Mouse (Mus musculus) B cell, adult 2 months (primary cell): ENCODE data around the gene Hpca.

Source experiments
- DNase-seq, 2 experiments: peaks; one replicate each; pipeline ENCODE4 v3.0.0; 2022

Gene Hpca

GRCm38 (mm10) chr4:129107348-129107899, 14.4 kb downstream of the Hpca start:
- no peak for DNase-seq

- DNase-seq = no peak
These were observed 15.8 kb downstream of the Hpca start for GRCm38 (mm10) chr4:129106073-129106472.

GRCm38 (mm10) chr4:129105356-129105755, 16.5 kb downstream of the Hpca start, which contains the start of gene Tmem54:
Gene Tmem54 (plus strand): TSS chr4:129105548.
- no peak for DNase-seq

- no peak for DNase-seq
These were observed 19.6 kb downstream of the Hpca start for GRCm38 (mm10) chr4:129102133-129102829.

- DNase-seq = no peak
These were observed 24.8 kb downstream of the Hpca start for GRCm38 (mm10) chr4:129097006-129097405.

GRCm38 (mm10) chr4:129095276-129095675, 26.6 kb downstream of the Hpca start:
- peak; percentile 35 to 45 for DNase-seq

- no peak for DNase-seq
These were observed 34.0 kb downstream of the Hpca start for GRCm38 (mm10) chr4:129087850-129088249.

- peak; percentile 82 to 84 for DNase-seq
These were observed 35.8 kb downstream of the Hpca start for GRCm38 (mm10) chr4:129086078-129086477.

- DNase-seq = no peak
These were observed 36.9 kb downstream of the Hpca start for GRCm38 (mm10) chr4:129084896-129085295.

GRCm38 (mm10) chr4:129082379-129083115, 39.3 kb downstream of the Hpca start:
- DNase-seq = peak; percentile 82 to 85

- no peak for DNase-seq
These were observed 39.9 kb downstream of the Hpca start for GRCm38 (mm10) chr4:129081939-129082338.

- DNase-seq = no peak
These were observed 40.3 kb downstream of the Hpca start for GRCm38 (mm10) chr4:129081512-129081911.

GRCm38 (mm10) chr4:129081041-129081440, 40.8 kb downstream of the Hpca start:
- DNase-seq = no peak

- DNase-seq = no peak
These were observed 42.7 kb downstream of the Hpca start for GRCm38 (mm10) chr4:129079126-129079525.

GRCm38 (mm10) chr4:129068848-129069247, 53.0 kb downstream of the Hpca start:
- DNase-seq = no peak

- DNase-seq = no peak
These were observed 54.0 kb downstream of the Hpca start for GRCm38 (mm10) chr4:129067638-129068415.

- DNase-seq = no peak
These were observed 56.1 kb downstream of the Hpca start for GRCm38 (mm10) chr4:129065688-129066236.

GRCm38 (mm10) chr4:129062281-129063075, 59.4 kb downstream of the Hpca start:
- no peak for DNase-seq
